Mouse (Mus musculus) stomach, postnatal 0 days (tissue): ENCODE results near the gene Maneal.

Experiments used
- CTCF ChIP-seq: IDR thresholded peaks from 2 replicates; pipeline ENCODE4 v1.5.1; 2016; ENCODE audit warnings: antibody characterized with exemption, low read depth, mild to moderate bottlenecking, moderate library complexity
- EP300 ChIP-seq: optimal IDR thresholded peaks from 2 replicates; pipeline ENCODE3; 2016; ENCODE audit warnings: antibody characterized with exemption

- TF ChIP-seq CTCF (no peak), EP300 (no peak)
Observed at GRCm38 (mm10) chr4:124858370-124858769, 3.6 kb downstream of the Maneal start.
